Mouse (Mus musculus): ENCODE measurements around the gene Dgki. TPM values are rescaled to one million over a fixed set of nuclear protein-coding genes. Genes with fewer than 3 reads are reported as not detected.

Dgki gene
- polyA plus RNA-seq, 1 experiment, result 2.0 TPM

- H3K9ac ChIP-seq (ENCODE audit: low read depth, poor library complexity, severe bottlenecking), result no peak overlapping the region
- no peaks in the 10 kb centered on the region for H3K4me1 ChIP-seq (ENCODE audit: control insufficient read depth, insufficient read depth, low read length)
- no peaks in the 10 kb centered on the region for H3K9me3 ChIP-seq (replicated peaks; ENCODE audit: control insufficient read depth, insufficient read depth, low read length, poor library complexity, severe bottlenecking)
- TF ChIP-seq POLR2A (IDR thresholded peaks at IDR 0.05; ENCODE audit: insufficient read depth, low read length) (no peak), EP300 (IDR thresholded peaks at IDR 0.05; ENCODE audit: insufficient read depth, low read depth, low read length) (no peak), CTCF (IDR thresholded peaks at IDR 0.05; ENCODE audit: low read depth, low read length) (no peak)
- H3K4me3 ChIP-seq (ENCODE audit: low read depth, low read length), result no peak overlapping the region
- H3K27ac ChIP-seq (ENCODE audit: insufficient read depth, low read length), result no peak overlapping the region
- H3K36me3 ChIP-seq (ENCODE audit: control insufficient read depth, insufficient read depth, low read length, poor library complexity, severe bottlenecking), result no peaks in the 10 kb centered on the region
- no peaks in the 10 kb centered on the region for H3K27me3 ChIP-seq (ENCODE audit: control insufficient read depth, insufficient read depth, low read length, poor library complexity, severe bottlenecking)
These were observed 23.8 kb downstream of the Dgki start for GRCm38 (mm10) chr6:37276181-37276580.

- H3K9ac ChIP-seq (ENCODE audit: low read depth, poor library complexity, severe bottlenecking), result no peak overlapping the region
- no peaks in the 10 kb centered on the region for H3K27me3 ChIP-seq (ENCODE audit: control insufficient read depth, insufficient read depth, low read length, poor library complexity, severe bottlenecking)
- H3K9me3 ChIP-seq (replicated peaks; ENCODE audit: control insufficient read depth, insufficient read depth, low read length, poor library complexity, severe bottlenecking), result no peaks in the 10 kb centered on the region; the same call in 1 of the 2 replicates
- TF ChIP-seq POLR2A (IDR thresholded peaks at IDR 0.05; ENCODE audit: insufficient read depth, low read length) (no peak), CTCF (IDR thresholded peaks at IDR 0.05; ENCODE audit: low read depth, low read length) (no peak), EP300 (IDR thresholded peaks at IDR 0.05; ENCODE audit: insufficient read depth, low read depth, low read length) (no peak)
- H3K27ac ChIP-seq (ENCODE audit: insufficient read depth, low read length), result no peak overlapping the region
- H3K36me3 ChIP-seq (ENCODE audit: control insufficient read depth, insufficient read depth, low read length, poor library complexity, severe bottlenecking), result no peaks in the 10 kb centered on the region
- no peak overlapping the region for H3K4me3 ChIP-seq (ENCODE audit: low read depth, low read length)
- H3K4me1 ChIP-seq (ENCODE audit: control insufficient read depth, insufficient read depth, low read length), result no peaks in the 10 kb centered on the region
These were observed 28.9 kb downstream of the Dgki start for GRCm38 (mm10) chr6:37270905-37271591.

- Histone ChIP-seq H3K36me3 (ENCODE audit: control insufficient read depth, insufficient read depth, low read length, poor library complexity, severe bottlenecking) (no peaks in the 10 kb centered on the region), H3K27ac (ENCODE audit: insufficient read depth, low read length) (no peak overlapping the region), H3K9ac (ENCODE audit: low read depth, poor library complexity, severe bottlenecking) (no peak overlapping the region), H3K4me1 (ENCODE audit: control insufficient read depth, insufficient read depth, low read length) (no peaks in the 10 kb centered on the region), H3K4me3 (ENCODE audit: low read depth, low read length) (no peak overlapping the region), H3K9me3 (replicated peaks; ENCODE audit: control insufficient read depth, insufficient read depth, low read length, poor library complexity, severe bottlenecking) (no peaks in the 10 kb centered on the region; the same call in 1 of the 2 replicates), H3K27me3 (ENCODE audit: control insufficient read depth, insufficient read depth, low read length, poor library complexity, severe bottlenecking) (no peaks in the 10 kb centered on the region)
- TF ChIP-seq EP300 (IDR thresholded peaks at IDR 0.05; ENCODE audit: insufficient read depth, low read depth, low read length) (no peak), POLR2A (IDR thresholded peaks at IDR 0.05; ENCODE audit: insufficient read depth, low read length) (no peak), CTCF (IDR thresholded peaks at IDR 0.05; ENCODE audit: low read depth, low read length) (no peak)
These were observed 31.4 kb downstream of the Dgki start for GRCm38 (mm10) chr6:37268589-37268988.

GRCm38 (mm10) chr6:37267952-37268351 is 32.0 kb downstream of the Dgki start:
- no peaks in the 10 kb centered on the region; the same call in 1 of the 2 replicates for H3K9me3 ChIP-seq (replicated peaks; ENCODE audit: control insufficient read depth, insufficient read depth, low read length, poor library complexity, severe bottlenecking)
- no peaks in the 10 kb centered on the region for H3K4me1 ChIP-seq (ENCODE audit: control insufficient read depth, insufficient read depth, low read length)
- H3K27me3 ChIP-seq (ENCODE audit: control insufficient read depth, insufficient read depth, low read length, poor library complexity, severe bottlenecking), result no peaks in the 10 kb centered on the region
- H3K36me3 ChIP-seq (ENCODE audit: control insufficient read depth, insufficient read depth, low read length, poor library complexity, severe bottlenecking), result no peaks in the 10 kb centered on the region
- H3K9ac ChIP-seq (ENCODE audit: low read depth, poor library complexity, severe bottlenecking), result no peak overlapping the region
- H3K27ac ChIP-seq (ENCODE audit: insufficient read depth, low read length), result no peak overlapping the region
- TF ChIP-seq POLR2A (IDR thresholded peaks at IDR 0.05; ENCODE audit: insufficient read depth, low read length) (no peak), CTCF (IDR thresholded peaks at IDR 0.05; ENCODE audit: low read depth, low read length) (no peak), EP300 (IDR thresholded peaks at IDR 0.05; ENCODE audit: insufficient read depth, low read depth, low read length) (no peak)
- H3K4me3 ChIP-seq (ENCODE audit: low read depth, low read length), result no peak overlapping the region

GRCm38 (mm10) chr6:37262486-37262885 is 37.5 kb downstream of the Dgki start:
- Histone ChIP-seq H3K27me3 (ENCODE audit: control insufficient read depth, insufficient read depth, low read length, poor library complexity, severe bottlenecking) (no peaks in the 10 kb centered on the region; the same call in 1 of the 2 replicates), H3K36me3 (ENCODE audit: control insufficient read depth, insufficient read depth, low read length, poor library complexity, severe bottlenecking) (no peaks in the 10 kb centered on the region), H3K27ac (ENCODE audit: insufficient read depth, low read length) (no peak overlapping the region), H3K9me3 (replicated peaks; ENCODE audit: control insufficient read depth, insufficient read depth, low read length, poor library complexity, severe bottlenecking) (no peaks in the 10 kb centered on the region), H3K4me1 (ENCODE audit: control insufficient read depth, insufficient read depth, low read length) (no peaks in the 10 kb centered on the region), H3K4me3 (ENCODE audit: low read depth, low read length) (no peak overlapping the region), H3K9ac (ENCODE audit: low read depth, poor library complexity, severe bottlenecking) (no peak overlapping the region)
- TF ChIP-seq POLR2A (IDR thresholded peaks at IDR 0.05; ENCODE audit: insufficient read depth, low read length) (no peak), EP300 (IDR thresholded peaks at IDR 0.05; ENCODE audit: insufficient read depth, low read depth, low read length) (no peak), CTCF (IDR thresholded peaks at IDR 0.05; ENCODE audit: low read depth, low read length) (no peak)

- no peaks in the 10 kb centered on the region for H3K4me1 ChIP-seq (ENCODE audit: control insufficient read depth, insufficient read depth, low read length)
- H3K4me3 ChIP-seq (ENCODE audit: low read depth, low read length), result no peak overlapping the region
- no peak overlapping the region for H3K9ac ChIP-seq (ENCODE audit: low read depth, poor library complexity, severe bottlenecking)
- TF ChIP-seq EP300 (IDR thresholded peaks at IDR 0.05; ENCODE audit: insufficient read depth, low read depth, low read length), result no peak
- TF ChIP-seq POLR2A (IDR thresholded peaks at IDR 0.05; ENCODE audit: insufficient read depth, low read length), result no peak
- no peak for TF ChIP-seq CTCF (IDR thresholded peaks at IDR 0.05; ENCODE audit: low read depth, low read length)
- no peaks in the 10 kb centered on the region; the same call in 1 of the 2 replicates for H3K27me3 ChIP-seq (ENCODE audit: control insufficient read depth, insufficient read depth, low read length, poor library complexity, severe bottlenecking)
- no peak overlapping the region for H3K27ac ChIP-seq (ENCODE audit: insufficient read depth, low read length)
- no peaks in the 10 kb centered on the region for H3K36me3 ChIP-seq (ENCODE audit: control insufficient read depth, insufficient read depth, low read length, poor library complexity, severe bottlenecking)
- no peaks in the 10 kb centered on the region for H3K9me3 ChIP-seq (replicated peaks; ENCODE audit: control insufficient read depth, insufficient read depth, low read length, poor library complexity, severe bottlenecking)
These were observed 38.6 kb downstream of the Dgki start for GRCm38 (mm10) chr6:37261236-37261852.
